ENCODE assay signal across 8 mouse cellular contexts in genomic region chr16:13448051-13448705, GRCm38 (mm10).
DNase-seq lines count a peak whose midpoint lies in the region; ATAC-seq and TF ChIP-seq lines count a peak whose summit lies in the region.

No protein-coding gene starts in this region.

- peak overlapping the region; percentile 70 for H3K4me2 ChIP-seq in forebrain, embryonic 16.5 days (ENCODE audit: low read length)

- DNase-seq in kidney, adult 2 months = peak; percentile 36
- DNase-seq in kidney, adult 11 months = no peak
- peak; percentile 10 to 17 for DNase-seq in adrenal gland, postnatal 4 days (ENCODE audit: low spot score in 2 of 2)
- DNase-seq in liver = peak; percentile 66
- DNase-seq in naive thymus-derived CD4-positive, alpha-beta T cell, adult 2 months (ENCODE audit: low read depth) = peak; percentile 20
- peak; percentile 29 to 30 for DNase-seq in thymus, postnatal 36 days

- no peaks in the 10 kb centered on the region for H3K27me3 ChIP-seq in kidney, adult 2 months (replicated peaks; ENCODE audit: control insufficient read depth, insufficient read depth, low read length)
- peaks cover 39% of the 10 kb centered on the region for H3K27me3 ChIP-seq in forebrain, embryonic 16.5 days (replicated peaks; ENCODE audit: control insufficient read depth, insufficient read depth, low read length)

- no peak overlapping the region for H3K27ac ChIP-seq in kidney, adult 2 months (ENCODE audit: insufficient read depth, low read depth, low read length)
- H3K27ac ChIP-seq in forebrain, embryonic 16.5 days (ENCODE audit: low read length) = no peak overlapping the region

- peak overlapping the region; percentile 66 for H3K9ac ChIP-seq in forebrain, embryonic 16.5 days (replicated peaks; ENCODE audit: low read depth, low read length)

- WGBS in kidney, adult 2 months = 3% methylated on average over 52 of the region's 52 CpGs
- whole genome bisulfite sequencing in forebrain, embryonic 16.5 days = under 1% methylated on average over 50 of the region's 52 CpGs

- H3K36me3 ChIP-seq in kidney, adult 2 months (ENCODE audit: control insufficient read depth, insufficient read depth, low read length) = no peaks in the 10 kb centered on the region
- H3K36me3 ChIP-seq in forebrain, embryonic 16.5 days (ENCODE audit: control insufficient read depth, insufficient read depth) = no peaks in the 10 kb centered on the region

- no peak for TF ChIP-seq POLR2A in kidney, adult 2 months (IDR thresholded peaks at IDR 0.05; ENCODE audit: low read depth, low read length)

- TF ChIP-seq CTCF in kidney, adult 2 months (conservative IDR thresholded peaks at IDR 0.05; ENCODE audit: insufficient read depth, insufficient read length, low read depth, low read length) = no peak

- no peaks in the 10 kb centered on the region for H3K9me3 ChIP-seq in forebrain, embryonic 16.5 days (ENCODE audit: control insufficient read depth, low read length)

- peak overlapping the region; percentile 56 for H3K4me3 ChIP-seq in kidney, adult 2 months (ENCODE audit: insufficient read depth, low read depth, low read length)
- H3K4me3 ChIP-seq in forebrain, embryonic 16.5 days (replicated peaks; ENCODE audit: low read length) = peak overlapping the region; percentile 55

- ATAC-seq in forebrain, embryonic 16.5 days = peak; percentile 30
- ATAC-seq in hematopoietic stem cell, adult 5-6 weeks (replicated peaks in 1 of 2; ENCODE audit: insufficient read depth in 1 of 2, low FRiP score in 2 of 2, low TSS enrichment in 1 of 2, low read depth in 1 of 2, poor library complexity in 2 of 2, severe bottlenecking in 2 of 2) = peak; percentile 31 to 34; a peak in 1 of 4 replicates

- H3K4me1 ChIP-seq in kidney, adult 2 months (ENCODE audit: control insufficient read depth, insufficient read depth, low read length) = no peaks in the 10 kb centered on the region
- peaks cover 44% of the 10 kb centered on the region for H3K4me1 ChIP-seq in forebrain, embryonic 16.5 days (replicated peaks; ENCODE audit: control insufficient read depth, insufficient read depth, low read length)
